Mouse (Mus musculus) heart, embryonic 13.5 days (tissue): Measurements from ENCODE around the gene Il11ra1. TPM values are rescaled to one million over a fixed set of nuclear protein-coding genes. Genes with fewer than 3 reads are reported as not detected.
"Not testable (repeated sequence)": the region's sequence is repeated elsewhere in the genome, so short reads cannot be mapped to it uniquely, and the experiment has no call there.

ENCODE experiments used
- ATAC-seq: fragments of 200-750 bp; cut with Nextera tagmentation; 2 replicates; pipeline ENCODE4 v1.8.0; 2017; ENCODE audit warnings: moderate TSS enrichment; ENCODE audit not compliant: insufficient number of reproducible peaks, low FRiP score, low TSS enrichment; ENCODE audit errors: extremely low read depth
- H3K27ac ChIP-seq: fragments of 300-500 bp; sonication (generic); replicated peaks from 2 replicates; pipeline ENCODE4 v1.5.1; 2015; ENCODE audit warnings: moderate library complexity, mild to moderate bottlenecking, inconsistent platforms
- H3K27me3 ChIP-seq: fragments of 300-500 bp; sonication (generic); replicated peaks from 2 replicates; pipeline ENCODE4 v1.6.1; 2015; ENCODE audit warnings: mild to moderate bottlenecking, inconsistent platforms
- H3K36me3 ChIP-seq: fragments of 300-500 bp; sonication (generic); 2 replicates; pipeline ENCODE4 v1.6.1; 2015; ENCODE audit warnings: mild to moderate bottlenecking, inconsistent platforms
- H3K4me1 ChIP-seq: fragments of 300-500 bp; sonication (generic); 2 replicates; pipeline ENCODE4 v1.6.1; 2015; ENCODE audit warnings: inconsistent platforms
- H3K4me2 ChIP-seq: fragments of 300-500 bp; sonication (generic); 2 replicates; pipeline ENCODE4 v1.6.1; 2015; ENCODE audit warnings: inconsistent platforms, mild to moderate bottlenecking, moderate library complexity
- H3K4me3 ChIP-seq: fragments of 300-500 bp; sonication (generic); 2 replicates; pipeline ENCODE4 v1.5.1; 2015; ENCODE audit warnings: moderate library complexity, mild to moderate bottlenecking, inconsistent platforms
- H3K9ac ChIP-seq: fragments of 300-500 bp; sonication (generic); 2 replicates; pipeline ENCODE4 v1.6.1; 2015; ENCODE audit warnings: inconsistent platforms, mild to moderate bottlenecking, moderate library complexity
- H3K9me3 ChIP-seq: fragments of 300-500 bp; sonication (generic); 2 replicates; pipeline ENCODE4 v1.6.1; 2016; ENCODE audit warnings: inconsistent platforms
- WGBS: fragments of 180-500 bp; shearing (Covaris S2); methylation state at CpG from one replicate; pipeline ENCODE4 v1.1.7; 2015; ENCODE audit warnings: mixed read lengths; 5-methylcytosine and 5-hydroxymethylcytosine counted together
- polyA plus RNA-seq: library from polyadenylated mRNA; unstranded; fragments of >200 nt; fragmentation: Nextera tagmentation; extraction: Ambion mirVana; gene quantifications from 2 replicates; pipeline ENCODE4 v1.2.1, GENCODE M21; 2015

Il11ra1 gene
- polyA plus RNA-seq, 1 experiment from 2014 or later, result 137 TPM

DNA sequence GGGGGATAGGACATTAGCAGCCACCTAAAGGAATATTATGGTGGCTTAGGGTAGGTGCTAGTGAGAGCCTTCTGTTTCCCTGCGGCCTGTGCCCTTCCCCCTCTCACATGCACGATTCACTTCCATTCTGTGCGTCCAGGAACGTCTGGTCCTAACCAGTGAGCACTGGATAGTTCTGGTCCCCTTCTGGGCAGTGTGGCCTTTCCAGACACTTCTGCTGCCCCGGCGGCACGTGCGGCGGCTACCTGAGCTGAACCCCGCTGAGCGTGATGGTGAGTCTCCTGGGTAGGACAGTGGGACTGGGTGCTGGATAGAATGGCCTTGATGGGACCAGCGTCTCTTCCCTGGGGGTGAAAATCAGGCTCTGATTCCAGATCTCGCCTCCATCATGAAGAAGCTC is 57.5 kb downstream of the Il11ra1 start:
- H3K27ac ChIP-seq, result no peak overlapping the region
- peaks cover 59% of the 10 kb centered on the region for H3K4me1 ChIP-seq
- ATAC-seq, result no peak
- WGBS, result 82% methylated on average over 13 of the region's 13 CpGs
- peaks cover 24% of the 10 kb centered on the region for H3K36me3 ChIP-seq
- no peak overlapping the region for H3K9ac ChIP-seq
- H3K9me3 ChIP-seq, result no peaks in the 10 kb centered on the region
- H3K27me3 ChIP-seq, result no peaks in the 10 kb centered on the region
- no peak overlapping the region for H3K4me3 ChIP-seq
- no peak overlapping the region for H3K4me2 ChIP-seq

DNA sequence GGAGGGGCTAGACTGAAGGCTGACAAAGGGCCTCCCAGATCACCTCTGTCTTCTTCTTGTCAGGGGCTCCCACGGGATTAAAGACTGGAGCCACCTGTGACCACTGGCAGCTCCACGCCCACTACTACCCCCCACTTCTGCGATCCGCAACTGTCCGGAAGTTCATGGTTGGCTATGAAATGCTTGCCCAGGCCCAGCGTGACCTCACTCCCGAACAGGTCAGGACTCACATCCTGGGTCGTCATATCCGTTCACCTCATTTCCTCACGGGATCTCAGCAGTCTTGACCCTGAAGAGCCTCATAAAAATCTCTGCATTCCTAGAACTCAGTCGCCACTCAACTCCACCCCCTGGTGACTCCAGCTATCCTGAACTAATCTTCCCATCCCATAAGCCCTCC is 58.2 kb downstream of the Il11ra1 start:
- Histone ChIP-seq H3K4me2 (no peak overlapping the region), H3K27ac (no peak overlapping the region), H3K9me3 (no peaks in the 10 kb centered on the region), H3K9ac (peak overlapping the region; percentile 4; the same call in 1 of the 2 replicates), H3K36me3 (peaks cover 24% of the 10 kb centered on the region), H3K27me3 (no peaks in the 10 kb centered on the region), H3K4me1 (peaks cover 66% of the 10 kb centered on the region), H3K4me3 (no peak overlapping the region)
- ATAC-seq, result no peak
- WGBS, result 81% methylated on average over 11 of the region's 11 CpGs

DNA sequence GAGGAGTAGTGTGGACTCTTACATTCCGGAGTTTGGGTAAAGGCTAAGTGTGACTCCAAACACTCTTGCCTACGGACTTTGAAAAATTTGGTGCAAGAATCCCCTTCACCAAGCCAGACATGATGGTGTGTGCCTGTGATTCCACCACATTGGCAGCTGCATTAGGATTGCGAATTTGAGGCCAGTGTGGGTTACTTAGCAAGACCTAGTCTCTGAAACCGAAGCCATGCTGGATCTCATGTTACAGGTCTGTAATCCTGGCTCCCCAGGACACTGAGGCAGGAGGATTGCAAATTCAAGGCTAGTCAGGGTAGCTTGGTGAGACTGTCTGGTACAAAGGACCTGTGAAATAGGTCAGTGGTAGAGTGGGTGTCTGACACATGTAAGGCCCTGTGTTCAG is 58.9 kb downstream of the Il11ra1 start:
- Histone ChIP-seq H3K4me2 (no peak overlapping the region), H3K27me3 (no peaks in the 10 kb centered on the region), H3K4me3 (no peak overlapping the region), H3K4me1 (peaks cover 70% of the 10 kb centered on the region), H3K27ac (peak overlapping the region; percentile 98), H3K9me3 (no peaks in the 10 kb centered on the region), H3K9ac (no peak overlapping the region), H3K36me3 (peaks cover 24% of the 10 kb centered on the region)
- WGBS, result 90% methylated on average over 4 of the region's 4 CpGs
- ATAC-seq, result no peak

DNA sequence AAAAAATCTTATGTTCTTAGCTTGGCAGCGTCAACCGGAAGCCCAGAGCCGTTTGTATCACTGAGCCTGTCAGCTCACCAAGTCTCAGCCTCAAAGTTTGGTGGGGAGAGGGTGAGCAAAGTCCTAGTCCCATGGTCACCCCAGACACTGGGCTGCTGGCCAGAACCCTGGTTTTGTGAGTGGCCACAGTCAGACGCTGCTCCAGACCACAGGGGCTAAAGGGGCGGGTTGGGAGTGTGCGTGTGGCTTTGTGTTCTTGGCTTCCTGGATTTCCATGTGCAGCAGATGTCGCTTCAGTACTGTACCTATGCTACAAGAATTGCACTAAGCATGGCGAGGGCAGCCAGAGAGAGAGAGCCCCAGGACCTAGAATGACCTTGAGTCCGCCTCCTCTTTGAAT is 59.4 kb downstream of the Il11ra1 start:
- Histone ChIP-seq H3K4me1 (peaks cover 72% of the 10 kb centered on the region), H3K36me3 (peaks cover 24% of the 10 kb centered on the region), H3K9ac (peak overlapping the region; percentile 84), H3K4me3 (no peak overlapping the region), H3K27me3 (no peaks in the 10 kb centered on the region), H3K4me2 (peak overlapping the region; percentile 83), H3K9me3 (no peaks in the 10 kb centered on the region), H3K27ac (peak overlapping the region; percentile 98)
- ATAC-seq, result no peak
- WGBS, result 45% methylated on average over 9 of the region's 9 CpGs

DNA sequence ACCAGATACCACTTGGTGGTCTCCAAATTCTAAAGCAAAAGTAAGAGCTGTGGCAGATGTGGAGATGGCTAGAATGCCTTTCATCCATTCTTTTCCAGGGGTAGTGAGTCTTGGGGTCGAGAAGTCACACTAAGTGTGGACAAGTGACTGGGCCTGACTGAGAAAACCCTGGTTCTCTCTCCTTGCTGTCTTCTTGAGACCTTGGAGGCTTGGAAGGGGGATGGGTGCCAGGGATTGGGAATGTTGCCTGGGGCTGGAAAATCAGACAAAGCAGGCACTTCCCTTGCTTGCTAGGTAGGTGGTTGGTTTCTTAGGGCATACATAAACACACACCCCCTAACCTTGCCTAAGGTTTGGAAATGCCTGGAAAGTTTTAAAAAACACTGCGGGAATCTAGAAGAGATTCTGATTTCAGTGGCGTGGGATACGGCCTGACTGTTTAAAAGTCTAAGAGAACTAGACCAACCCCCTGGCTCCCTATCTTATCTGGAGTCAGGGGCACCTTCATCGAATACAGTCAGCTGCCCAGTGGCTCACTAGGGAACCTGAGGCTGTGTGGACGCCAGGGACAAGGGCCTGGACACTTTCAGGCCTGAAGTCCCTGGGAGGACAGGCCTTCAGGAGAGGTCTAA is 60.0 kb downstream of the Il11ra1 start:
- H3K4me3 ChIP-seq, result peak overlapping the region; percentile 58
- H3K9me3 ChIP-seq, result no peaks in the 10 kb centered on the region
- 15% methylated on average over 6 of the region's 6 CpGs for WGBS
- no peaks in the 10 kb centered on the region for H3K27me3 ChIP-seq
- peak; percentile 1; the same call in 1 of the 2 replicates for ATAC-seq
- peaks cover 24% of the 10 kb centered on the region for H3K36me3 ChIP-seq
- peak overlapping the region; percentile 83 for H3K4me2 ChIP-seq
- H3K4me1 ChIP-seq, result peaks cover 66% of the 10 kb centered on the region
- peak overlapping the region; percentile 84 for H3K9ac ChIP-seq
- H3K27ac ChIP-seq, result peak overlapping the region; percentile 98

DNA sequence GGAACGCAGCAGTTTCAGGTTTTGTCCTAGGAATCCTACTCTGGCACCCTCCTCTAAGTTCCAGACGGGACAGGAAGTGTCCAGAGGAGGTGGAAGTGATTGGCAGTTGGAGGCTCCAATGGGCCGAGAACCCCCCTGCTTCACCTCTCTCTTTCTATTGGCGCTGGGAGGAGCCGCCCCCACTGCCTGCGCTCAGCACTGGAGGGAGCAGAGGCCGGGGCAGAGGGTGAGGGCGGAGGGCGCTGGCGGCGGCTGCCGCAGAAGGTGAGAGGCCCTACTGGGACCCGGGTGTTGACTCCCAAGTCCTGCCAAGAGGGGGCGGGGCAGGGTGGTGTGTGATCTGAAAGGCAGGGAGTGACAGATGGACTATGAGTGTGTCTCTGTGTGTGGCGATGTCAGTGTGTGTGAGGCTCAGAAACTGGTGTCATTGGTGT is 60.5 kb downstream of the Il11ra1 start:
- no peaks in the 10 kb centered on the region for H3K27me3 ChIP-seq
- 2% methylated on average over 15 of the region's 15 CpGs for WGBS
- peaks cover 63% of the 10 kb centered on the region for H3K4me1 ChIP-seq
- H3K9ac ChIP-seq, result peak overlapping the region; percentile 84
- peak overlapping the region; percentile 98 for H3K27ac ChIP-seq
- H3K4me3 ChIP-seq, result peak overlapping the region; percentile 58
- peak; percentile 87 for ATAC-seq
- peak overlapping the region; percentile 83 for H3K4me2 ChIP-seq
- peaks cover 24% of the 10 kb centered on the region for H3K36me3 ChIP-seq
- no peaks in the 10 kb centered on the region for H3K9me3 ChIP-seq

DNA sequence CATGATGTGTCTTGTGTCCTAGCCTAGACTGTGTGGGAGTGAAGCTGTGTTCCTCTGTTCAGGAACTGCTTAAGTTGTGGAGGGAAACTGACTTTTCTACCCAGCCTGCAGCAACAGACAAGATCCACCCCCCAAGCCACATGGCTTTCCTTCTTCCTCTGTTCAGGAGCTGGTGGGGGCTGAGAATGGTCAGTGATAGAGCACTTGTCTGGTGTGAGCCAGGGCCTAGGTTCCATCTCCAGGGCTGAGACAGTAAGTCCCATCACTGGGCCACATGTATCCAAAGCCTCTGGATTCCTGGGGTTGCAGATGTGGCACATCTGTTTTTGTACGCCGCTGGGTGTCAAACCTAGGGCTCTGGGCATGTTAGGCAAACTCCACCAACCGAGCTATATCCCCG is 61.1 kb downstream of the Il11ra1 start:
- 67% methylated on average over 4 of the region's 4 CpGs for WGBS
- Histone ChIP-seq H3K36me3 (peaks cover 29% of the 10 kb centered on the region), H3K9ac (peak overlapping the region; percentile 84), H3K9me3 (no peaks in the 10 kb centered on the region), H3K27me3 (no peaks in the 10 kb centered on the region), H3K4me3 (peak overlapping the region; percentile 58), H3K27ac (peak overlapping the region; percentile 98), H3K4me1 (peaks cover 63% of the 10 kb centered on the region), H3K4me2 (peak overlapping the region; percentile 83)
- no peak; the same call in 1 of the 2 replicates for ATAC-seq

DNA sequence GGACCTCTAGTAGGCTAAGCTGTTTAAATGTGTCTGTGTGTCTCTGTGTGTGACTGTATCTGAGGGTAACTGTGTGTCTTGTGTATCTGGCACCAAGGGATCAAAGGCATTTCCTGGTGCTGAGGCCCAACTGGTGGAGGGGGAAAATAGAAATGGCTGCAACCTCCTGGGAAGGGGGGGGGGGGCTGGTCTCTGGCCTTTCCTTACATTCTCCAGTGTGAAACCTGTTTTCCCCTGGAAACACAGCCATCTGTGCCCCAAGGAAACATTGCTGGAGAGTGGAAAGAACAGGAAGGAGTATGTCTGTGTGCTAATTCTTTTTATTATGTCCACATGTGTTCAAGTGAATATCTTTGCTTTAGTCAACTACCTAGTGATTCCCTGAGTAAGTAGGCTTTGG is 61.9 kb downstream of the Il11ra1 start:
- H3K36me3 ChIP-seq, result peaks cover 35% of the 10 kb centered on the region
- H3K4me2 ChIP-seq, result peak overlapping the region; percentile 83
- H3K27me3 ChIP-seq, result no peaks in the 10 kb centered on the region
- no peaks in the 10 kb centered on the region for H3K9me3 ChIP-seq
- no peak for ATAC-seq
- peaks cover 58% of the 10 kb centered on the region for H3K4me1 ChIP-seq
- H3K9ac ChIP-seq, result peak overlapping the region; percentile 84
- peak overlapping the region; percentile 98 for H3K27ac ChIP-seq
- H3K4me3 ChIP-seq, result peak overlapping the region; percentile 58

DNA sequence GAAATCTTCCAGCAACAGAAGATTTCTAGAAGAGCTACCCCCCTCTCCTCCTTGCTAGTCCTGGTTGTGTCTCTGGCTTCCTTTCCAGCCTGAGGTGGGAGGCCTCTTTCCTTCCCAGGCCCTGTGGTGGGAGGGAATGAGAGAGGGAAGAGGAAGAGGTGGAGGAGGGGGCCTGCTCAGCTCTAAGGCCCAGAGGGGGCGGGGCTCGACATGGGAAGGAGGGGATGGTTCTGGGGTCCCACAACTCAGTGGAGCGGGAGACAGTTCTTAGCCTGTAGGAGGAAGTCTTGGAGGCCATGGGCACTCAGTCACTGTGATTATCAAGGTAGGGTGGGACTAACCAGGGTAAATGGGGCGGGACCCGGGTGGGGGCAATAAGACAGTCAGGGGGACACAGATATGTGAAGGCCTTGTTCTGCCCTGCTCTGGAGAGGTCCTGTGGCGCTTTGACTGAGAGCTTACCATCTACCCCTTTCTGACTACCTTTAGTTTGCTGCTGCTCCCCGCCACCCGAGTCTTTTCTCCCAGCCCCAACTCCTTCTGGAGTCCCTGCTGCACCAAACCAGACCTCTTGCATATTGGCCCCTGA is 62.4 kb downstream of the Il11ra1 start:
- peak overlapping the region; percentile 84 for H3K9ac ChIP-seq
- H3K27me3 ChIP-seq, result no peaks in the 10 kb centered on the region
- H3K4me2 ChIP-seq, result peak overlapping the region; percentile 83
- H3K4me3 ChIP-seq, result peak overlapping the region; percentile 58
- H3K36me3 ChIP-seq, result peaks cover 35% of the 10 kb centered on the region
- peak overlapping the region; percentile 98 for H3K27ac ChIP-seq
- H3K4me1 ChIP-seq, result peaks cover 53% of the 10 kb centered on the region
- H3K9me3 ChIP-seq, result no peaks in the 10 kb centered on the region
- ATAC-seq, result no peak
- 37% methylated on average over 8 of the region's 8 CpGs for WGBS

DNA sequence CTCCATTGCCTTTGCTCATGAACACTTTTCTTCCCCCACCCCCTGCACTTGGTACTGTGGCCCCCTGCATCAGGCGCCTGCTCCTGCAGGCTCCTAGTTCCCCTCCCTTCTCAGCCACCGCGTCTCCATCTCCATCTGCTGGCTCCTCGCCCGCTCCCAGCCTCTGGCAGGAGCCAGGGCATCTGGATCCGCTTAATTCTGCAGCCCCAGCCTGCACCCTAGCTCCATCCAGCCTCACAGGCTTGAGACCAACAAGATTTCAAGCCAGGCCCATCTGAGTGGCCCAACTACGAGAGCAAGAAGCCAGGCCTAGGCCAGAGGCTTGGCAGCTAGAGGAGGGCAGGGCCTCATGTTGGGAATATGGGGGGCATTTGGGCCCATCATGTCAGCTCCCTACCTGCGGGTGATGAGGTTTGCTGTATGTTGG is 62.9 kb downstream of the Il11ra1 start:
- not testable (repeated sequence) for ATAC-seq, H3K27me3 ChIP-seq, H3K9me3 ChIP-seq
- Histone ChIP-seq H3K36me3 (peaks cover 35% of the 10 kb centered on the region), H3K4me2 (peak overlapping the region; percentile 83), H3K4me1 (peaks cover 53% of the 10 kb centered on the region), H3K9ac (peak overlapping the region; percentile 84), H3K4me3 (peak overlapping the region; percentile 58), H3K27ac (peak overlapping the region; percentile 98)
- WGBS, result 36% methylated on average over 8 of the region's 8 CpGs

DNA sequence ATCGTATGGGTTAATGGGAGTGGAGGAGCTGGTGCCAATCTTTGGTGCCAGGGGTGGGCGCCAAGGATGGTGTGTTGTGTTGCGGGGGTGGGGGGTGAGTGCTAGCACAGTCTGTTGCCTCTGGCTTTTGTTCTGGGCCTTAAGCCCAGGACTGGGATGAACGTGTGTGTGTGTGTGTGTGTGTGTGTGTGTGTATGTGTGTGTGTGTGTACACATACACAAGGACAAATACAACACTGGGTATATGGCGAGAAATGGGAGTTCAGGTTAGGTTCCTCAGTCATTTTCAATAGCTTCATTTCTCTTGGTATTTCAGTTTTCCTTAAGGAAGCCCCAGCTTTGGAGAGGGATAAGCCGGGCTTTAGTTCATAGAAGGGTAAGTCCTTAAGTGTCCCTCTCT is 63.4 kb downstream of the Il11ra1 start:
- not testable (repeated sequence) for H3K9me3 ChIP-seq, H3K9ac ChIP-seq, ATAC-seq, H3K27me3 ChIP-seq, H3K4me3 ChIP-seq
- Histone ChIP-seq H3K36me3 (peaks cover 35% of the 10 kb centered on the region), H3K4me2 (peak overlapping the region; percentile 83), H3K4me1 (peaks cover 53% of the 10 kb centered on the region), H3K27ac (peak overlapping the region; percentile 98; the same call in 1 of the 2 replicates)
- 64% methylated on average over 4 of the region's 6 CpGs for WGBS

DNA sequence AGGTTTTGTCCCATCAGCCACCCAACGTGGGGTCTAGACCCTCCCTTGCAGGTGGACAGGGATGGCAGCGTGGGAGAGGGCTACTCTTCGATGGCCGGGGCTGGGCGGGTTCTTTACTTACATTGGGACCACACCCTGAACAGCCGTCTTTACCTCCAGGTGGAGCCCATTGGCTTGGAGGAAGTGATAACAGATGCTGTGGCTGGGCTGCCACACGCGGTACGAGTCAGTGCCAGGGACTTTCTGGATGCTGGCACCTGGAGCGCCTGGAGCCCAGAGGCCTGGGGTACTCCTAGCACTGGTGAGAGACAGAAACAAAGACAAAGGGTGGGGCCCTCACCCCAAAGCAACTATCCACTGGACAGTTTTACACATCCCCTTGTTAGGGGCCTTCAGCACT is 67.5 kb downstream of the Il11ra1 start:
- Histone ChIP-seq H3K4me1 (peaks cover 15% of the 10 kb centered on the region), H3K36me3 (peaks cover 31% of the 10 kb centered on the region)
- H3K9ac ChIP-seq, ATAC-seq, H3K27ac ChIP-seq, H3K4me3 ChIP-seq, H3K4me2 ChIP-seq, H3K27me3 ChIP-seq, H3K9me3 ChIP-seq: not testable (repeated sequence)
- WGBS, result 79% methylated on average over 10 of the region's 10 CpGs
